Mouse (Mus musculus) neural tube, embryonic 13.5 days (tissue): ENCODE data around the gene Dirc2. TPM values are rescaled to one million over a fixed set of nuclear protein-coding genes. Genes with fewer than 3 reads are reported as not detected.

ENCODE experiments used
- ATAC-seq: fragments of 200-750 bp; cut with Nextera tagmentation; 2 replicates; pipeline ENCODE4 v1.8.0; 2017; ENCODE audit warnings: low read depth, mild to moderate bottlenecking, moderate TSS enrichment, moderate library complexity
- H3K27ac ChIP-seq: fragments of 300-500 bp; sonication (generic); replicated peaks from 2 replicates; pipeline ENCODE4 v1.5.1; 2015; ENCODE audit warnings: moderate library complexity, mild to moderate bottlenecking, inconsistent platforms
- H3K27me3 ChIP-seq: fragments of 300-500 bp; sonication (generic); 2 replicates; pipeline ENCODE4 v1.6.1; 2015; ENCODE audit warnings: mild to moderate bottlenecking, inconsistent platforms
- H3K36me3 ChIP-seq: fragments of 300-500 bp; sonication (generic); 2 replicates; pipeline ENCODE4 v1.6.1; 2015; ENCODE audit warnings: mild to moderate bottlenecking, inconsistent platforms
- H3K4me1 ChIP-seq: fragments of 300-500 bp; sonication (generic); replicated peaks from 2 replicates; pipeline ENCODE4 v1.6.1; 2015; ENCODE audit warnings: inconsistent platforms
- H3K4me2 ChIP-seq: fragments of 300-500 bp; sonication (generic); 2 replicates; pipeline ENCODE4 v1.6.1; 2015; ENCODE audit warnings: inconsistent platforms, mild to moderate bottlenecking, moderate library complexity
- H3K4me3 ChIP-seq: fragments of 300-500 bp; sonication (generic); 2 replicates; pipeline ENCODE4 v1.5.1; 2015; ENCODE audit warnings: mild to moderate bottlenecking, inconsistent platforms
- H3K9ac ChIP-seq: fragments of 300-500 bp; sonication (generic); 2 replicates; pipeline ENCODE4 v1.6.1; 2015; ENCODE audit warnings: moderate library complexity, mild to moderate bottlenecking, inconsistent platforms
- H3K9me3 ChIP-seq: fragments of 300-500 bp; sonication (generic); 2 replicates; pipeline ENCODE4 v1.6.1; 2016; ENCODE audit warnings: inconsistent platforms
- WGBS: fragments of 180-500 bp; shearing (Covaris S2); methylation state at CpG from one replicate; pipeline ENCODE4 v1.1.7; 2015; 5-methylcytosine and 5-hydroxymethylcytosine counted together
- polyA plus RNA-seq: library from polyadenylated mRNA; unstranded; fragments of >200 nt; fragmentation: Nextera tagmentation; extraction: Ambion mirVana; gene quantifications from 2 replicates; pipeline ENCODE4 v1.2.1, GENCODE M21; 2015

Gene Dirc2
- polyA plus RNA-seq, 1 experiment from 2014 or later, result 33.7 TPM

DNA sequence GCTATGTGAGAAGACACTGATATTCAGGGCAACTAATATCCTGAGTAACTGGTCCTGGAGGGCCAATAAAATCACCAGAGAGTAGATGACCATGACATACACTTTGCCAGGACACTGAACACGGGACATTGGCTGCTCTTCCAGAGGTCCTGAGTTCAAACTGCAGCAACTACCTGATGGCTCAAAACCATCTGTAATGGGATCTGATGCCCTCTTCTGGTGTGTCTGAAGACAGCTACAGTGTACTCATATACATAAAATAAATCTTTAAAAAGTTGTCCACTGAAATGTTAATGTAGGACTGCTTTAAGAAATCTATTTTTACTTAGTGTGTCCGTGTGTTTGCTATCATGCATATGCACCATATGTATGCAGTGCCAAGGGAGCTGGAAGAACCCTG is 42.6 kb downstream of the Dirc2 start:
- Histone ChIP-seq H3K9ac (no peak overlapping the region), H3K27ac (no peak overlapping the region), H3K27me3 (no peaks in the 10 kb centered on the region), H3K9me3 (no peaks in the 10 kb centered on the region), H3K4me1 (0 out of 2 replicates have a peak, but pooled peaks cover 8% of the 10 kb centered on the region), H3K4me2 (no peak overlapping the region), H3K36me3 (peaks cover 24% of the 10 kb centered on the region), H3K4me3 (no peak overlapping the region)
- 86% methylated on average over 2 of the region's 2 CpGs for WGBS
- no peak for ATAC-seq

DNA sequence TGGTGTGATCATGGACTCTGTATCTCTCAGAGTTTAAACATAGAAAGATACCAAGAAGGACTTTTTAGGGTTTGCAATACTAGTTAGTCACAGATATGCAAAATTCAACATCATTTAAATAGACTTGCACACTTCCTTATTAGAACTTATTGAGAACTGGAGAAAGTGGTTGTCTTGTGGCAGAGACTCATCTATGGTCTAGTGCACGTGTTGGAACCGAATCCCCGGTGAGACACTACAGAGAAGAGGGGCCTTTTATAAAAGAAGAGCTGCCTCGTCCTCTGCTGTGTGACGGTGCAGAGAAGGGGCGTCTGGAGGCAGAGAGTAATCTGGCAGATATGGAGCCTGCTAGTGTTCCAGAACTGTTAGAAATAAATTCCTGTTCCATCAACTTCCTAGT is 44.6 kb downstream of the Dirc2 start:
- H3K4me3 ChIP-seq, result no peak overlapping the region
- H3K27ac ChIP-seq, result no peak overlapping the region
- H3K4me1 ChIP-seq, result 0 out of 2 replicates have a peak, but pooled peaks cover 8% of the 10 kb centered on the region
- H3K4me2 ChIP-seq, result no peak overlapping the region
- WGBS, result 78% methylated on average over 6 of the region's 6 CpGs
- no peak overlapping the region for H3K9ac ChIP-seq
- H3K36me3 ChIP-seq, result peaks cover 24% of the 10 kb centered on the region
- H3K9me3 ChIP-seq, result no peaks in the 10 kb centered on the region
- no peak for ATAC-seq
- H3K27me3 ChIP-seq, result no peaks in the 10 kb centered on the region

DNA sequence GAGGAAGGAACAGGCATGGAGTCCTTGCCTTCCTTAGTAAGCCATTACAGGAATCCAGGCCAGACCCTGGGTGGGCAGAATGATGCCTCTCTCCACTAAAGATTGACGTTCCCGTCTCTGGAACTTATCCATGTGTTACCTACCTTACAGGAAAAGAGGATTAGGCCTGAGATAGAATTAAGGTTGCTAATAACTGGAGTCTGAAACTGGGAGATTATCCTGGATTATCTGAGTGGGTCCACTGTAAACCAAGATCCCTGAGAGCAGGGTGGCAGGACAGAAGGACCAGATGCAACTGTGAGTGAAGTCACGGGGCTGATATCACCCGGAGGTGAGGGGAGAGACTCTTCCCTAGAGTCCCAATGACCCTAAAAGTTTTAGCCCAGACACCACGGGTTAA is 51.4 kb downstream of the Dirc2 start:
- H3K27me3 ChIP-seq, result no peaks in the 10 kb centered on the region
- peaks cover 40% of the 10 kb centered on the region for H3K36me3 ChIP-seq
- H3K4me3 ChIP-seq, result no peak overlapping the region
- 88% methylated on average over 5 of the region's 5 CpGs for WGBS
- H3K27ac ChIP-seq, result no peak overlapping the region
- no peaks in the 10 kb centered on the region for H3K9me3 ChIP-seq
- H3K4me1 ChIP-seq, result peaks cover 31% of the 10 kb centered on the region
- H3K9ac ChIP-seq, result no peak overlapping the region
- ATAC-seq, result no peak
- H3K4me2 ChIP-seq, result no peak overlapping the region

DNA sequence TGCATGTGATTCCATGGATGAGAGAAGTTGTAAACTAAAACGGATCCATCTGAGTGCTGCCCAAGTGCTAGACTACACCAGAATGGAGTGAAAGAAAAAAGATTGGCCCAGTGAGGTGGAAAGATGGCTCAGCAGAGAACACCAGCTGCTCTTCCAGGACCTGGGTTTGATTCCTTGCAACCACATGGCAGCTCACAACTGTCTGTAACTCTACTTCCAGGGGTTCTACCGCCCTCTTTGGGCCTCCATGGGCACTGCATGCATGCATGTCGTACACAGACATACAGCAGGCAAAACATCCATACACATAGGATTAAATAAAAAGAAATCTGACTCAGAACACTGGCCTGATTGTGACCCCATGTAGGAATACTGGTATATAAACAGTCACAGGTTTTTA is 52.9 kb downstream of the Dirc2 start:
- 84% methylated on average over 3 of the region's 3 CpGs for WGBS

DNA sequence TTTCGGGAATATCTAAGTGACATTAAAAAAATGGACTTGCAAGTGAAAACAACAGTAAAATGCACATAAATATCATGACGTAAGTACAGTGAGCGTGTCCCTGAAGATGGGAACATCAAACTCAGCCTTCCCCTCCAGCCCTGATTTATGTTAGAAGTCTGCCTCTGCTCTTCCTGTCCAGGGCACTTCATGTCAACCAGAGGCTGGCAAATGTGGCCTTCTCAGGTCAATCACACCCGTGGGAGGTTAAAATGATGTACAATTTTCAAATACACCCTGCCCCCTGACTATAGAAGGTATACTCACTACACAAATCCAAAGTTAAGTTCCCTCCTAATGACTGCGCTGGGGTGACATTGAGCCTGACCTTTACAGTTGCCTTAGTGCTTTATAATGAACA is 53.4 kb downstream of the Dirc2 start:
- H3K4me1 ChIP-seq, result peaks cover 44% of the 10 kb centered on the region
- no peaks in the 10 kb centered on the region for H3K9me3 ChIP-seq
- H3K4me3 ChIP-seq, result no peak overlapping the region
- ATAC-seq, result no peak
- H3K36me3 ChIP-seq, result peaks cover 30% of the 10 kb centered on the region
- H3K4me2 ChIP-seq, result no peak overlapping the region
- no peak overlapping the region for H3K27ac ChIP-seq
- 81% methylated on average over 5 of the region's 5 CpGs for WGBS
- H3K9ac ChIP-seq, result no peak overlapping the region
- no peaks in the 10 kb centered on the region for H3K27me3 ChIP-seq

More for the DNA sequence above, 52.9 kb downstream of the Dirc2 start:
- peaks cover 30% of the 10 kb centered on the region for H3K36me3 ChIP-seq
- no peak overlapping the region for H3K9ac ChIP-seq
- no peak overlapping the region for H3K4me3 ChIP-seq
- H3K9me3 ChIP-seq, result no peaks in the 10 kb centered on the region
- H3K27ac ChIP-seq, result no peak overlapping the region
- ATAC-seq, result no peak
- no peaks in the 10 kb centered on the region for H3K27me3 ChIP-seq
- no peak overlapping the region for H3K4me2 ChIP-seq
- H3K4me1 ChIP-seq, result peaks cover 40% of the 10 kb centered on the region

DNA sequence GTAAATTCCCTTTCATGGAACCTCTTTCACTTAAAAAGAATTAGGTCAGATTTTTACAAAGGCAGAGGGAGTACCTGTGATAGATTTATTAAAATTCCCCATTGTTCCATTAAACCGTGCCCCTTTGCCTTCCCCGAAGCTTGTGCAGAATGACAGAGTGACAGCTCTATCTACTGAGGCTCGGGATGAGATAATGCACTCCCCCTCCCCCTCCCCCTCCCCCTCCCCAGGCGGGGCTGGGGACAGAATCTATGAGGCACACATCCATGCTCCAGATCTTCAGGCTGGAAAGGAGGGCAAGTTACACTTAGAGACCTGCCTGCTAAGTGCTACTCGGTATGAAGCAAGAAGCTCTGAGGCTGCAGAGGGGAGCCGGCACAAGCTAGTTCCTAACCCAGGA is 53.8 kb downstream of the Dirc2 start:
- peaks cover 49% of the 10 kb centered on the region for H3K4me1 ChIP-seq
- no peaks in the 10 kb centered on the region for H3K9me3 ChIP-seq
- no peak for ATAC-seq
- H3K4me2 ChIP-seq, result no peak overlapping the region
- WGBS, result 39% methylated on average over 6 of the region's 6 CpGs
- H3K27me3 ChIP-seq, result no peaks in the 10 kb centered on the region
- no peak overlapping the region for H3K9ac ChIP-seq
- no peak overlapping the region for H3K4me3 ChIP-seq
- peaks cover 29% of the 10 kb centered on the region for H3K36me3 ChIP-seq
- H3K27ac ChIP-seq, result no peak overlapping the region

DNA sequence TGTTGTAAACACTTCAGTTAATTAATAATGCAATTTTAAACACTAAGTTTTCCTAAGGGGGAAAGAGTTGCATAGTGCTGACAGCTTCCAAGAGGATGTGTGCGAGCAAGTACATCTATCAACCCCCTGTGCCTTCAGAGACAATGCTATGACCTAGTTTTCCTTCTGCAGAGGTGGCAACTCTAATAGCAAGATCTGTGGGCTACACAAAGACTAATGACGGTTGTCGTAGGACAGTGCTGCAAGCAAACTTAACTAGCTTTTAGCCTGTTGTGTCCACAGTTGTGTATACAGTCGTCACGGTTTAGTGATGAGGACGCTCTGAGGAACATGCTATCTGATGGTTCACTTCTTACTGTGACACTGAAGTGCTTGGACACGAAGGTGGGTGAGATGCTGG is 54.5 kb downstream of the Dirc2 start:
- Histone ChIP-seq H3K4me1 (peaks cover 49% of the 10 kb centered on the region), H3K9ac (no peak overlapping the region), H3K9me3 (no peaks in the 10 kb centered on the region), H3K4me2 (no peak overlapping the region), H3K4me3 (no peak overlapping the region), H3K27me3 (no peaks in the 10 kb centered on the region), H3K27ac (no peak overlapping the region), H3K36me3 (peaks cover 28% of the 10 kb centered on the region)
- no peak for ATAC-seq
- WGBS, result 76% methylated on average over 7 of the region's 7 CpGs

DNA sequence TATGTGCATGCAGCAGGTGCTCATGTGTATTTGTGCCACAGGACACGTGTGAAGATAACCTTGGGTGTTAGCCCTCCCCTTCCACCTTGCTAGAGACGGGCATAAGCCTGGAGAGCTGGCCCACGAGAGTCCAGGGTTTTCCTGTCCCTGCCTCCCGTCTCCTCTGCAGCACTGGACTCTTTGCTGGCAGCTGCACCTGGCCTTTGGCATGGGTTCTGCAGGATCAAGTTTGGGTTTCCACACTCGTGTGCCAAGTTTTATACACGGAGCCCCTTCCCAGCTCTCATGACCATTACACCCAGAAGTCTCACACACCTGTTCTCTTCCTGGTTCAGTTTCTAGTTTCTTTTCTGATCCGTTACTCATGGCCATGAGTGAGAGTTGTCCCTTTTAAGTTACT is 55.5 kb downstream of the Dirc2 start:
- Histone ChIP-seq H3K27ac (no peak overlapping the region), H3K36me3 (peaks cover 21% of the 10 kb centered on the region), H3K4me1 (peaks cover 49% of the 10 kb centered on the region), H3K9ac (no peak overlapping the region), H3K27me3 (no peaks in the 10 kb centered on the region), H3K4me2 (no peak overlapping the region), H3K9me3 (no peaks in the 10 kb centered on the region), H3K4me3 (no peak overlapping the region)
- ATAC-seq, result no peak
- 82% methylated on average over 7 of the region's 7 CpGs for WGBS

DNA sequence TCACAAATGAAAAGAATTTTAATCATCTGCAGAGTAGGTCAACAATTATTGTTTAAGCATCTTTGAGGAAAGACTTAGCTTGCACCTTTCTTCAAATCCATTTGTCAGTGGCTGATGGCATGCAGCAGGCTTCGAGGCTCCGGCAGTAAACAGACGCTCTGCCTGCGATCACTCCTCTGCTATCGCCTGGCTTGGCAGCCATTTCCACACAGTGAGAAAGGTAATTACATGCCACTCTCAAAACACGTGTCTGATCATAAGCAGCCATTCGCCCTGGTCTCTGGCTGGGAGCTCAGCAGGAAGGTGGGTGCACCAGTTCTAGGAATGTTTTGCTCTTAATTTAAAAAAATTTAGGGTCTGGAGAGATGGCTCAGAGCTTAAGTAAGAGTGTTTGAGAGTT is 58.2 kb downstream of the Dirc2 start:
- Histone ChIP-seq H3K4me1 (peaks cover 49% of the 10 kb centered on the region), H3K4me2 (no peak overlapping the region), H3K9me3 (no peaks in the 10 kb centered on the region), H3K4me3 (no peak overlapping the region), H3K36me3 (peaks cover 2% of the 10 kb centered on the region; the same call in 1 of the 2 replicates), H3K9ac (no peak overlapping the region), H3K27me3 (no peaks in the 10 kb centered on the region), H3K27ac (no peak overlapping the region)
- no peak for ATAC-seq
- WGBS, result 47% methylated on average over 7 of the region's 7 CpGs

DNA sequence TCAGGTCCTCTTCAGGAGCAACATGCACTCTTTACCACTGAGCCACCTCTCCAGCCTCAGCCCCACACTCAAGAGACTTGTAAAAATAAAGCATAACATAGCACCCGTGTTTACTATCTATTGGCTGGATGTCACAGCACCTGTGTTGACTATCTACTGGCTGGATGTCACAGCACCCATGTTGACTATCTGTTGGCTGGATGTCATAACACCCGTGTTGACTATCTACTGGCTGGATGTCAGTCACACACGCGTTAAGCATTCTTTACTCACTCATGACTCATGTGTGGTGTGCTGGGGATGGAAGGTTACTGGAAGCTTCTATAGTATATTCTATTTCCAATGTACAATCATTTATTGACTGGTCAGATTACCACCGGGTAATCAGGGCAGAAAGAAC is 62.2 kb downstream of the Dirc2 start:
- Histone ChIP-seq H3K9me3 (no peaks in the 10 kb centered on the region), H3K27ac (no peak overlapping the region), H3K36me3 (peaks cover 10% of the 10 kb centered on the region), H3K9ac (no peak overlapping the region), H3K4me2 (no peak overlapping the region), H3K4me1 (peaks cover 17% of the 10 kb centered on the region), H3K27me3 (no peaks in the 10 kb centered on the region), H3K4me3 (no peak overlapping the region)
- no peak for ATAC-seq
- WGBS, result 91% methylated on average over 5 of the region's 5 CpGs

DNA sequence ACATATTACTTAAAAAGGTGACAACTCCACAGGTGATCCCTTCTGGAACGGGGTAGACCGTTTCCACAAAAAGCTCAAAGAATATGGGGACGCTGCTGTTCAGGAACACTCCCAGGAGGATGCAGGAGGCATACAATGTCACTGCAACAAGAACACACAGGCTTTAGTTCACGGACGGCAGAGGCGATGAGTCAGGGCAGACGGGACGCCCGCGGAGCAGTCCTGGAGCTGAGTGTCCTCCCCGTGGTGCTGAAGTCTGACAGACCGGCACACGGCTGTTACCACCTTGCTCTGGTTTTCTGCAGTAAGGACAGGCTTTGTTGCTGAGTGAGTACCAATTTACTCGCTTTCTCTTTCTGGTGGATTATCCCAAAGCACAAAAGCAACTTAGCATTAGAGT is 64.4 kb downstream of the Dirc2 start:
- H3K9ac ChIP-seq, result no peak overlapping the region
- WGBS, result 70% methylated on average over 14 of the region's 14 CpGs
- no peak overlapping the region for H3K4me2 ChIP-seq
- H3K4me1 ChIP-seq, result peaks cover 4% of the 10 kb centered on the region
- no peak overlapping the region for H3K4me3 ChIP-seq
- no peak overlapping the region for H3K27ac ChIP-seq
- no peaks in the 10 kb centered on the region for H3K9me3 ChIP-seq
- peaks cover 10% of the 10 kb centered on the region for H3K36me3 ChIP-seq
- H3K27me3 ChIP-seq, result no peaks in the 10 kb centered on the region
- no peak for ATAC-seq

DNA sequence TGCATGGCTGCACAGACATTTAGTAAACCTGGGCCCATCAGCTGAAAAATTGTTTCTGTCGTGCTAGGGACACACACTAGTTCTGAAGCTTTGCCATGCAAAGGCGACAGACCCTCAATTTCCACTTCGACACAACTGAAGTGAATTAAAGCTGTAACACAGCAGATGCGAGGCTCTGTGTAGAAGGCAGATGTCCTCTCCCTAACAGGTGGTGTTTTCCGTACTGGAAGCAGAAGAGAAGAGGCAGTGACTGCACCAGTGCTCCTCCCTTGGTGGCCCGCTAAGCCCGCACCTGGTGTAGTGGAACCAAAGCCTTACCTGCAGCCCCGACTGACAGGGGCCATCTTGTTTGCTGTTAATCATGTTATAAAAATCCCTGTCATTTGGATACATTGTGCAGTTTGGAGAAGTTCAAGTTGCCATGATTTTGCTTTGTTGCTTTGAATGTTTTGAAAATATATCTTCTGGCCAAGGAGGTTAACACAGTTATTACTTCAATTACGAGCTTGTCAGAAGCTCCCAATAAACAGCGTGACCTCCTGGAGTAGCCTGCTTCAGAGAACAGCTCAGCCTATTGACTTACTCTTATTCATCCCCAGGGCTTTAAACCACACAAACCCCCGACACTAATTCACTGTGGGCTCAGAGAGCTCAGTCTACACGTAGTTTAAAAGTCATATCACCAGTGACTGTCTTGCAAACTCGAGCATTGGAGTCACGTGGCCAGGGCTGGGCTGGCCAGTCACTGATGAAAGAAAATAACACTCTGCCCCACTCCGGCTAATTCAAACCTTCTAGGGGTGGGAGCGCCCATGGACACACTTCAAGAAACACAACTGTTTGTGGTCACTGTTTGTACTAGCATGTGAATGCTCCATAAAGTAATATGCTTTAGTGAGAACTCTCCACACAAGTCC is 65.1 kb downstream of the Dirc2 start:
- H3K9ac ChIP-seq, result no peak overlapping the region
- H3K4me1 ChIP-seq, result peaks cover 4% of the 10 kb centered on the region
- no peak overlapping the region for H3K4me3 ChIP-seq
- peaks cover 10% of the 10 kb centered on the region for H3K36me3 ChIP-seq
- no peak overlapping the region for H3K27ac ChIP-seq
- 52% methylated on average over 16 of the region's 16 CpGs for WGBS
- H3K9me3 ChIP-seq, result no peaks in the 10 kb centered on the region
- ATAC-seq, result no peak
- no peak overlapping the region for H3K4me2 ChIP-seq
- no peaks in the 10 kb centered on the region for H3K27me3 ChIP-seq

DNA sequence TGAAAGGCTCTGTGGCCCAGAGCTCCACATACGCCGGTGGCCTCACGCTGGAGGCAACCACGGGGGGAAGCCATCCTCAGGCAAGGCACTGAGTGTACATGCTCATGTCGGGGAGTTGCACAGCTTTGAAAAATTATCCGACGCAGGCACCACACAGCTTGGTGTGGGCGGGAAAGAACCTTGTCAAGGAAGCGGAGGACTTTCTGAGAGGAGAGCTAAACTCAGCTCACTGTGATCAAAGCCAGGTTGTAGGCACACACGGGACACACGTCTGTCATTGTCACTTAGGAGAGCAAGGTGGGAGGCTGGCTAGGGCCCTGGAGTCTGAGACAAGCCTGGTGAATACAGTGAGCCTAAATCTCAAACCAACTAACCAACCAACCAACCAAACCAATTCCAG is 67.3 kb downstream of the Dirc2 start:
- ATAC-seq, result no peak
- 69% methylated on average over 11 of the region's 11 CpGs for WGBS
- H3K27me3 ChIP-seq, result no peaks in the 10 kb centered on the region
- no peak overlapping the region for H3K4me2 ChIP-seq
- H3K4me1 ChIP-seq, result peaks cover 4% of the 10 kb centered on the region
- H3K9me3 ChIP-seq, result no peaks in the 10 kb centered on the region
- no peak overlapping the region for H3K9ac ChIP-seq
- H3K4me3 ChIP-seq, result no peak overlapping the region
- peaks cover 21% of the 10 kb centered on the region for H3K36me3 ChIP-seq
- H3K27ac ChIP-seq, result no peak overlapping the region
